Mouse (Mus musculus) small intestine, adult 2 months (tissue): ENCODE results near the gene Acod1.

Experiments used
- CTCF ChIP-seq: fragments of 200-500 bp; IDR thresholded peaks from 2 replicates; pipeline ENCODE4 v1.5.1; 2012; ENCODE audit warnings: low read depth, mild to moderate bottlenecking, control low read depth, inconsistent platforms, low read length, moderate library complexity, mixed read lengths; ENCODE audit not compliant: insufficient replicate concordance, insufficient read length; ENCODE audit errors: extremely low read depth
- POLR2A ChIP-seq: fragments of 200-500 bp; IDR thresholded peaks from 2 replicates; pipeline ENCODE4 v1.6.1; 2012; ENCODE audit warnings: low read depth, mild to moderate bottlenecking, control low read depth, inconsistent platforms, low read length, moderate library complexity

- TF ChIP-seq CTCF, result no peak
- no peak for TF ChIP-seq POLR2A
These were observed 24.7 kb downstream of the Acod1 start for GRCm38 (mm10) chr14:103071471-103071870.
